Mouse (Mus musculus) urinary bladder, adult 18-20 months (tissue): ENCODE data around the gene Pde4dip.

Source experiments
- DNase-seq, 2 experiments: peaks; one replicate each; pipeline ENCODE4 v3.0.0; 2022; ENCODE audit warnings: low spot score in 2 of 2, mixed read lengths in 2 of 2

Pde4dip gene

DNA sequence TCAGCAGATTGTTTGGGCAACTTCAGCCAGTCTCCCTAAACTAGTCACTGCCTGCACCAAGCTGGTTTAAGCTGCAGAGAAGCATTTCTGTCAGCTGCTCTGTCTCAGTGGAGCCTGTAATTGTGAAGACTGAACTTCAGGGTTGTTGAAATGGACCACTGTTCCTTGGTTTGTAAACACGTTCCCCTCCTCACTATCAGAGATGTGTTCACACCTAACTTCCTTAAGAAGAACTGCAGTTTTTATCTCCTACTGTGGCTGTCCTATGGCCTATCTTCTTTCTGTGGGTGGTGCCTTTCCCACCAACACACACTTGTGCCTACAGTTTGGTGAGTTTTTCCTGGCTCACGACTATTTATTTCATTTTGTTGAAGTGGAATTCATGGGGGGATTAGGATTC, 199.2 kb downstream of the Pde4dip start:
- no peak for DNase-seq

DNA sequence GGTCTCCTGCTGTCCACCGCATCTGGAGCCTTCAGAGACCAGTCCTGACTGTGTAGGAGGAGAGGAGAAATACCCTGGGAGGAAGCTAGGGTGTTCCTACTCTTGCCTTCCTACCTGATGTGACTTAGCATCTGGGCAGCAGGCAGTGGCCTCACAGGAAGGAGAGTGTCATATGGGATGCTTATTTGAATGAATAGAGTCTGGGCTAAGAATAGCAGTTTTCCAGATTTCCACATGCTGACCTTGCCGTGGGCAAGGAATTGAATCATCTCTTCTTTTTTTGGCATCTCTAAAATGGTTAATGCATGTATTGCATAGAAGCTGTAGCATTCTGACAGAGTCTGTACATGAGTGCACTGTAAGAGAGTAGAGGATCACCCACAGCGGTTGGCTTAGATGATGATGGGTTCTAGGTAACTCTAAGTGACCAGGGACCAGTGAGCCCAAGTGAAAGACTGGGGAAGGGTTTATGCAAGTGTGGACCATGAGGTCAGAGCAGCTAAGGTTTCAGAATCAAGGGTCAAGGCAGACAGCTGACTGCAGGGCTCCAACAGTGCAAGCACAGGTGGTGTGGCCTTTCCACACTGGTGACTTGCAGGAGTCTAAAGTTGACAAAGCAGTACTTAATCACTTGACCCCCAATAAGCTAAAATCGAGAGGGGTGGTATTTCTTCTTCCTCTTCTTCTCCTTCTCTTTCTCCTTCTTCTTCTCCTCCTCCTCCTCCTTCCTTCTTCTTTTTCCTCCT, 202.0 kb downstream of the Pde4dip start:
- no peak for DNase-seq

DNA sequence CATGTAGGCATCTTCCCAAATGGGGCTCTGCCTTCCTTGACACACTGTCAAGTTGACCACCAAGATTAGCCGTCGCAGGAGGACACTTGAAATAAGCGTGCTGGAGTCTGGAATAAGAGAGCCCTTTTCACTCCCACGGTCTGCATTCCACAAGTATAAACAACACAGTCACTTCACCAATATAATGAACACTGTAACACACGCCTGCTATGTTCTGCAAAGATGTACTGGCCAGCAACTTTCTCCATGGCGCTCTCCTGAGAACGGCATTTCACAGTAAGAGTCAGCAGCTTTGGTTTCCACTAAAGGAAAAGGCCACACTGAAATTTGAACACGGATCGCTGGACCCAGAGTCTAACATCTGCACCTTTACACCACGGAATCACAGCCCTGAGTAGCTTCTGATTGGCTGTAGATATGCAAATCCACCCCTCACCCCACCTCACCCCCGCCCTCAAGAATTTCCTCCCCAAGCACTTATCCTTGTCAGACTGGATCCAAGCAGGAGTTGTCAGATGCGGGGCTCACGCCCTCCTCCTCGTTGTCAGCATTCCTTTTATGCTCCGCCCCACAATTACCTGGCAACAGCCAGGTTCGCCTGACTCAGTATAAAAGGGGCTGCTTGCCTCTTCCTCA, 204.8 kb downstream of the Pde4dip start:
- peak in 1 of 2 experiments; percentile 8 for DNase-seq

GRCm38 (mm10) chr3:97682576-97682975, 205.9 kb downstream of the Pde4dip start:
- DNase-seq, result no peak

DNA sequence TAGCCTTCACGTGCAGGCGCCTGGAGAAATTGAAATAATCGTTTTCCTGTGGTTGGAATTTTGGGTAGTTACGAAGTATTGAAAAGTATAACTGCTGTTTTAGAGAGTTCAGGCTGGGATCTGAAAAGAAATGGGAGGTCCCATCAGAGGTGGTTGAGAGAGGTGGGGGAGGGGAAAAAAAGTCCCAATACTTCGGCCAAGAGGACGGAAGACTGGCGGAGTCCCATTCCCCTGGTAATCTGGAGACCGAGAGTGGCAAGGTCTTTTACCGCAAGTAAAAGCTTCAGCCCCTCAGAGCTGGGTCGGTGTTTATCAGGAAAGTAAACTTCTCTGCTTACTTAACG, 206.4 kb downstream of the Pde4dip start:
- no peak for DNase-seq

GRCm38 (mm10) chr3:97681321-97682158, 207.0 kb downstream of the Pde4dip start:
- peak; percentile 48 to 57 for DNase-seq

GRCm38 (mm10) chr3:97680631-97681320, 207.7 kb downstream of the Pde4dip start:
- peak; percentile 62 to 75 for DNase-seq

DNA sequence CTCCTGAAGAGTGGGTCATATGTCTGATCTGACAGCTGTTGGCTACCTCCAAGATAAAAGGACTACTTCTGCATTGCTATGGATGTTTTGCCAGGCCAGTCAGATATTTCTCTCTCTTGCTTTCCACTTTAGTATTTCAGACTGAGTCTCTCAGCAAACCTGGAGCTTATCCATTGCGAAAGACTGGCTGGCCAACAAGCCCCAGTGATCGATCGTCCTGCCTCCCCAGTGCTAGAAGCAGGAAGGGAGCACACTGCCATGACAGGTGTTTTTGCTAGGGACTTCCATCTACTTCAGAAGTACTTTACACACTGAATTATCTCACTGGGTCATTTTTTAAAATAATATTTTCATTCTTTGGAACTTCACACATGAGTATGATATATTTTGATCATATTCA, 210.1 kb downstream of the Pde4dip start:
- no peak for DNase-seq

GRCm38 (mm10) chr3:97676126-97676525, 212.4 kb downstream of the Pde4dip start:
- DNase-seq, result no peak

DNA sequence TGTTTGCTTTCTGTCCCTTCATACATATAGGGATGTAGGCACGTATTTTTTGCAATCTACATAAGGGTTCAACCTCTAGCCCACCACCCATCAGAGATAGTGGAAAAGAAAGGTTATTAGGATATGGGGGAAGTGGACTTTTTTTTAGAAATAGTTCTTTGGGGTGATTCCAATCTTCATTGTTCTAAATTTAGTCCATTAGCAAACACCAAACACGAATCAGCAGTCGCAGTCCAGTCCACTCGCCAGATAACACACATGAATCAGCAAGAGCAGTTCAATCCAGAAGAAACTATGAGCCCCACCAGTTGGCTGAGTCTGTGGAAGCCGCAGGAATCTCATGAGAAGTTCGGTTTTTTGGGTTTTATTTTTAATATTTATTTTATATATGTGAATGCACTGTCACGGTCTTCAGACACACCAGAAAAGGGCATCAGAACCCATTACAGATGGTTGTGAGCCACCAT, 213.8 kb downstream of the Pde4dip start, which contains the start of gene Gm17651:
TSS of gene Gm17651 (minus strand) at position 51 of the 467 bp plus-strand sequence.
- no peak for DNase-seq

- DNase-seq, result no peak
Measured at GRCm38 (mm10) chr3:97667093-97667675, 221.3 kb downstream of the Pde4dip start.

GRCm38 (mm10) chr3:97666154-97666553, 222.4 kb downstream of the Pde4dip start:
- DNase-seq, result no peak

- no peak for DNase-seq
Measured at GRCm38 (mm10) chr3:97665525-97665924, 223.0 kb downstream of the Pde4dip start.

GRCm38 (mm10) chr3:97661206-97661605, 227.3 kb downstream of the Pde4dip start:
- DNase-seq, result peak in 1 of 2 experiments; percentile 22

- peak in 1 of 2 experiments; percentile 24 for DNase-seq
Measured at GRCm38 (mm10) chr3:97659746-97660145, 228.8 kb downstream of the Pde4dip start.

DNA sequence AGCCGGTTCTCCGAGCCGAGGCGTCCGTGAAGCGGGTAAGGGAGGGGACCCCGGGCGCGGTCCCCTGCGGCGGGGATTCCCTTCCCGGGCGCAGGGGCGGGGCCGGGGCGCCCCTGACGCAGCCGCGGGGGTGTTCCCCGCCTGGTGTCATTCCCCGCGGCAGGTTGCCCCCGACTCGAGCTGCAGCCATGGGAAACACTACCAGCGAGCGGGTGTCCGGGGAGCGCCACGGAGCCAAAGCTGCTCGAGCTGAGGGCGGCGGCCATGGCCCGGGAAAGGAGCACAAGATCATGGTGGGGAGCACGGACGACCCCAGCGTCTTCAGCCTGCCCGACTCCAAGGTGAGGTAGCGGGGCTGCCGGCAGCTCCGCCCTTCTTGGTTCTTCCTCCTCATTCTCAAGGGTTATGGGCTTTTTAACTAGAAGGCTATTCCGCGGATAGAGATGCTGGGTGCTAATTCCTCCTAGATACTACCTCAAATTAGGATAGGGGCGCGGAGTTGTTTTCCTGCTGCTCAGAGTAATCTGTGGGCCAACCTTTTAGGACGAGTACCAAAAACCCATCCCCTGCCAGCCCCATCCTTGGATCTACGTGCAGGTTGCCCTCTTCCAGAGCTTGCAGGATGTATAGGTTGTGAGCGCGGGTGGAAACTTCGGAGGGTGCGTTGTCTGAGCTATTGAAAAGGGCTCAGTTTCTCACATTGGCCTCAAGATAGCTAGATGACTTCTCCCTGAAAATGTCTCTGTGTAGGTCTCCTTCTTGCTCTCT, 229.9 kb downstream of the Pde4dip start:
- DNase-seq, result no peak

DNA sequence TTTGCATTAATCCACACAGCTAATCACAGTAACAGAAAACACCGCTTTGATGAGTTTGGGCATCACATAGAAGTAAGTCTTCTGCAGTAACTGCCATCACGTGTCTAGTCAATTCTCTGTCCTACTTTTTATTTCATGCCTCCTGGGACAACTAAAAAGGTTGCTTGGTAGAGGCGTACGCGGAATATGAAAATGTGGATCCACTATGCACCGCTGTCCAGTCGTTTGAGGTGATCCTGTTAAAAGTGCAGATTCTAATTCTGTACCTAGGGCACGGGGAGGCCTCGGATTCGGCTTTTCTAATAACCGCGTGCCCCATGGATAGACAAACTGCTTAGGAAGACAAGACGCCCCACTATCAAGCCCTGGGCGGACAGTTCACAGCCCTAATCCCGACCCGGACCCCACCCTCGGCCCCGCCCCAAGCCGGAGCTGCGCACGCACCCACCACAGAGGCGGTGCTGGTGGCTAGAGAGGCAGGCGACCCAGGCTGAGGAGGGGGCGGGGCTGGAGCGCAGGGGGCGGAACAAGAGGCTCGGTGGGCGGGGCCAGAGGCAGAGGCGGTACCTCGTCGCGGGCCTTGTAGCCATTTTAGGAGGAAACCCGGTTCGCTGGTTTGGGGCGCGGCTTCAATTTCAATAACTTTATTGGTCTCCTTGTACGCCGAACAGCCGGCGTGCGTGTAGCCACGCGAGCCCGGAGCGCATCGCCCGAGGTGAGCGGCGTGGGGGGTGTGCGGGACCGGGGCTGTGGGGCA, 230.7 kb downstream of the Pde4dip start, which contains the start of gene Prkab2:
TSS of gene Prkab2 (plus strand) at position 539 of the 757 bp plus-strand sequence.
- peak; percentile 99 for DNase-seq

DNA sequence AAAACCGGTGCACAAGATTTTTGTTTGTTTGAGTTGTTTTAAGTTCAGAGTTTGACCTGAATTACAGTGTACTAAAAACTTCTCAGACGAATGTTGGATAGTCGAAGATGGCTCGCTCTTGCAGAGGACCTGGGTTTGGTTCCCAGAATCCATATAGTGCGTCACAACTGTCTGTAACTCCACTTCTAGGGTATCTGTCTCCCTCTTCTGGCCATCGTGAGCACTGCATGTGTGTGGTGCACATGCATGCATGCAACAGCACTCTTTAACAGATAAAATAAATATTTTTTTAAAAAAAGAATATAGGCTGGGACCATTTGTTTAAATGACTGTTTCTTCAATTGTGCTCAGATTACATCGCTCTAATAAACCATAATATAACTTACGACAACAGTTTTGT, 233.6 kb downstream of the Pde4dip start:
- DNase-seq, result no peak

DNA sequence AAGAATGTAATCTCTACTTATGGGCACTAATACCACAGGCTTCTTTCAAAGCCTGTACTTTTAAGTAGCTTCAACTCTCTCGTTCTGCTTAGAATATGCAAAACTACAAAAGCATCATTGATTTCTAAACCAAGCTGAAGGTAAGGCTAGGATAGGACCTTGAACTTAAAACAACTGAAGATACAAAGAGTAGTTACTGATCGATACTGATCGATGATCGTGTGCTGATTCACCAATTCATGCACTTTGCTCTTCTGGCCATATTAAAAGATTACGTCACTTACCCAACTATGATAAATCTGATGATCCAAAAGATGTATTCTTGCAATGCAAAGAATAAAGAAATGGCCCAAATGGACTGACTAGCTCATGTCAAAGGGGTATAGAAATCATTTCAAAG, 234.7 kb downstream of the Pde4dip start:
- no peak for DNase-seq

DNA sequence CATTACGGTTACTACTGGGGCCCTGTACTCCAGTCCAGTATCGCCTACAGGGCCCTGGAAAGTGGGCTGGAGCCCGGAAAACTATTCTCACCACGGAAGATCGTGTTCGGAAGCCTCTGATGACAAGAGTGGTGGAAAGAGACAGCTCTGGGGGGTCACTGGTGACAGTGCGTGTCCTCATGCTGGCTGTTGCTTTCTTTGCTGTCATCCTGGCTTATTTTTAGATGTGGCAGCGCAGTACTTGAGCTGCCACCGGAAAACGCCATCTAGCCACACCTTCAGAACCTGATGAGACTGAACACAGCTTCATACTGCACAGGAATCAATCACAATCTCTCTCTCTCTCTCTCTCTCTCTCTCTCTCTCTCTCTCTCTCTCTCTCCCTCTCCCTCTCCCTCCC, 236.9 kb downstream of the Pde4dip start:
- no peak for DNase-seq
